Mouse (Mus musculus) testis, postnatal 14 days (tissue): ENCODE measurements around the gene Gm4894.

Experiments
- DNase-seq: peaks from one replicate; pipeline ENCODE4 v3.0.0; 2021; ENCODE audit warnings: low spot score

Gm4894 gene

GRCm38 (mm10) chr9:49250231-49250630 lies at the start of gene Gm4894:
Gm4894 (plus strand) TSS chr9:49250531.
- DNase-seq = no peak

DNA sequence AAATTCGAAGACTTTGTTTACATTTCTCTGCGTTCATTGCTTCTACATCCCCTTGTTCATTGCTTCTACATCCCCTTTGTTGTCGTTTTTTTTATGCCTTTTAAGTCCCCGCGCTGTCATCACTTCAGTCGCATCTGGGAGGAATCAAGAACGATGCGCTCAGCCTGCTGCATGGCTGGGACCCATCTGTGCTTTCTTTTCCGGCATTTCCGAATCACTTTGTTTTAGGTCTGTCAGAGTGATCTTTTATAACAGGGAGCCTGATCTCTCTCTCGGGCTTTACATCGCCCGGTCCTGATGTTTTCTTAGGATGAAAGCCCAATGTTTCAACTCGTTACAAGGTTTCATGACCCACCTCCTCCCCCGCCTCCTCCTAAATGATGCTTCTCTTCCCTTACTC lies 44.0 kb upstream of the Gm4894 start:
- DNase-seq = peak; percentile 17

GRCm38 (mm10) chr9:49211493-49211892 lies 38.8 kb upstream of the Gm4894 start:
- DNase-seq = no peak

- no peak for DNase-seq
Measured at GRCm38 (mm10) chr9:49214734-49215133, 35.6 kb upstream of the Gm4894 start.

GRCm38 (mm10) chr9:49217626-49218607 lies 32.4 kb upstream of the Gm4894 start:
- no peak for DNase-seq

GRCm38 (mm10) chr9:49224488-49224887 lies 25.8 kb upstream of the Gm4894 start:
- no peak for DNase-seq

GRCm38 (mm10) chr9:49227442-49227841 lies 22.9 kb upstream of the Gm4894 start:
- no peak for DNase-seq

- no peak for DNase-seq
Measured at GRCm38 (mm10) chr9:49229054-49229453, 21.3 kb upstream of the Gm4894 start.

DNA sequence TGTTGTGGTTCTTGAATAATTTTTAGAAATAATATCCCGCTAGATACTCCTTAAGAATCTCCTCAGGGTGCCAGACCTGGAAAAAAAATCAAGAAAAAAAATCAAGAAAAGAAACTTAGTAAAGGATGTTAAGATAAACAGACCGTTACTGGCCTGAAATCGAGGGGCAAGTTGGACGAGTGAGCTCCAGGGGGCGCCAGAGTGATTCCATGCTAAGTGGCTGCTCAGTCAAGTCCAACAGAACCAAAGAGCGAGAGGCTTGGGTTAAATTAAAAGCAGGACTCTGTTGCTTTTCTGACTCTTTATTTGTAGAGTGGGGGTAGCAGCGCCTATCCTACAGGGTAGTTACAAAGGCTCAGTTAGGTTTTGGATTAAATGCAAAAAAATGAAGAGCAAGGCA lies 3.5 kb upstream of the Gm4894 start:
- peak; percentile 46 for DNase-seq

DNA sequence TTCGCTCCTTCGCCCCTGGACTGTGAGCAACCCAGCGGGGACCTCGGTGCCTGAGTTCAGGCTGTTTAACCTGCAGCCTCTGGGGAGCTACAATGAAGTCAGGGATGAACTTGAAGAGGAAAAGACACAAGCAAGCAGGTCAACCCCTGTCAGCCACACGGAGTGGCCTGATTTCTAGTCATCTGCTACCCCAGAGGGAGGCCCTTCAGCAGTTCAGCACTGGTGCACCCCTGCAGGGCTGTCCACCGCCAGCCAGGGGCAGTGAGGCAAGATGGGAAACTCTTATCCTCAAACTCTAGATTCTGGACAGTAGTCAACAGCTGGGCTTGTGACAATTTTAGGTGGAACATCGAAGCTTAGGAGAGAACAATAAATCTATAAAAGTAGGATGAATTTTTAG lies 18.6 kb downstream of the Gm4894 start:
- DNase-seq = no peak

DNA sequence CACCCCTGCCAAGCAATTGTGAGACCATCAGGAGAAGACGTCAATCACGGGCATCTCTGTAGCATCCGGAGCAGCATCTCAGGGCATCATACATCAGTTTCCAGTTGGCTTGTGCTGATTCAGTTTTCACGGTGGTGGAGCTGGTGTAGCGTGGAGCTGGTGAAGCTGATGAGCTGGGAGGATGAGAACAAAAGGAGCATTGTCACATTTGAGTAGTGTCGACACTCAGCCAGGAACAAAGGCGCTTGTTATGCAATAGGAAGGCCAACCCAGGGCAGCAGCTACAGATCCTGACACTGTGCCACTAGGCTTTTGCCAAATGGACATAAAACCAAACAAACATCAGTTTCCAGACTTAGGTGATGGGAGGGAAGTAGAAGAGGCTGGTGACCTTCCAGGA lies 23.2 kb downstream of the Gm4894 start:
- DNase-seq = peak; percentile 6

GRCm38 (mm10) chr9:49275976-49276375 lies 25.6 kb downstream of the Gm4894 start:
- DNase-seq = no peak

DNA sequence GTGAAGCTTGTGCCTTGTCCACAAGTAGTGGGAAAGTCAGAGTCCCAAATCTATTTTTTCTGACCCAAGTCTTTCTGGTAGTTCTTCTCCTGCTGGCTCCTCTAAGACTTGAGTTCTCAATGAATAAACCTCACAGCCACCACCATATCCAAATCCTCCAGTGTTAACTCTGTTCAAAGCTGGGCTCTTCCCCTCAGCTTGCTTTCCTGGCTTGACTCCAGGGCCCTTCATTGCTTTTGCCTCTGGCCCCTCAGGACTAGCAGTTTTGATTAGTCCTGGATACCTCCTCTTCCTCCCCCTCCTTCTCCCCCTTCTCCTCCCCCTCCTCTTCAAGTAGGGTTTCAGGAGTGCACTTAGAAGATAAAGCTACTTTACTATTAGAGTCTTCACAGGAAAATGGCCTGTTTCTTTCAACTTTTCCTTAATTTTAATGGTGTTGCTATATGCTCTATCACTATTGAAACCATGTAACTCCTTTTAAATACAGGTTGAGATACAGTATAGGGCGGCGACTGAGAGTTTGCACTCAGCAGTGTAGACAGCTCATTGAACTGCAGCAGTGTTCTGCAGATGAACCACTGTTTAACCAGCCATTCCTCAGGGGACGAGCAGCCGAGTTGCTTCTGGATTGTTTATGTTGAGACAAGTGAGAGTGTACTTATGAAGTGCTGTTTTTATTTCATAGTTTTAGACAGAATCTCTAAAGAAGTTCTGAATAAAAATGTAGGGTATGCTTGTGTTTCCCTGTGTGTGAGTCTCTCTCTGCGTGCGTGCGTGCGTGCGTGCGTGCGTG lies 26.4 kb downstream of the Gm4894 start:
- DNase-seq = no peak

DNA sequence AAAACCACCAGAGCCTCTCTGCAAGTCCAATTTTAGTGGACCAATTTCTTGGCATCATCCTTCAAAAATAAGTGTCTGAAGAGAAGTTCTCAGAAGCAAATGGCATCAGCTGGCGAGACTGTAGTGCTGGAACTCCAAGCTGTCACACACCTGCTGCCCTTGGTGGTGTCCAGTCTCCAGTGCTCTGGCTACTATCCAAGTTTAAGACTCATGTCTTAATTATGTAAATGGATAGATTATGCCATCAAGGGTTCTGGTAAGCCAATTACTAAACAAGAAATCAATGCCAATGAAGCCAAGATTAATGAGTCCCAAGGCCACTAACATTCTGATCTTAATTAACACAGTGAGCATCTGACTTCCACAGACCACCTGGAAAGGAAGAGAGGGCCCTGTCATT lies 44.8 kb downstream of the Gm4894 start:
- DNase-seq = no peak

DNA sequence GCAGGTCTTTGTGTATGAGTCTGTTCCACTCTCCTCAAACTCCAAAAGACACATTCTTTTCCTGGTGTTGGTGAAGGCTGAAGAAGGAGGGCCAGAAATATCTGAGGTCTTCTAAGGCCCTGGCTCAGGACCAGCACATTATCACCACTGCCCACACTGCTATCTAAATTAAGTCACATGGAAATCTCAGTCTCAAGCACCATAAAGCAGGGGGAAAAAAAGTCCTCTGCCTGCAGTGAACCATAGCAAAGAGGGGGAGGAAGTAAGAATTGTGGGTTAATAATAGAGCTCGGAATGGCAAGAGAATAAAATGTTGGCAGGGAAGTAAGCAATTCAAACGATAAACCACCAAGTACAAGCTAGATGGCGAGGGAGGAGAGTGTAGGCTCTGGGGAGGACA lies 57.2 kb downstream of the Gm4894 start:
- no peak for DNase-seq

DNA sequence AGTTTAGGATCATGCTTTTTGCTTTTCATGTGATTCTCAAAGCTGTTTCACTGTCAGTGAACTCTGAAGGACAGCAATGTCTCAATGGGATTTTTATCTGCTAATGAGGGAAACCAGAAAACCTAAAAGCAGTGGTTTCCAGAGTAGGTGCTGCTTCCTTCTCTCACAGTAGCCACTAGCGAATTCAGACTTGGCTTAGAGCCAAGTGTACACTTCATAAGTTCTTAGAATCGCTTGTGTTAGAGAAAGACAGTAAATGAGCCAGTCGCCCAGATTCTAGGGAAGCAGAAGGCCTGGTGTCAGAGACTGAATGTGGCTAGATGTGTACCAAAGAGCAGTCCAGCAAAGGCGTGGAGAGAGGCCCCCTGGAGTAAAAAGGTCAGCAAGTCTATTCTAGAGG lies 60.5 kb downstream of the Gm4894 start:
- DNase-seq = no peak

GRCm38 (mm10) chr9:49318638-49319037 lies 68.3 kb downstream of the Gm4894 start:
- no peak for DNase-seq
